Mouse (Mus musculus) layer of hippocampus, adult 2 months (tissue): ENCODE measurements at regions not wholly inside any gene's neighbourhood (a gene's known extent, or its start where the extent isn't known, plus 50 kb on each side); places are given as distances from the start of the nearest gene placed in this dataset.
A peak's percentile ranks its signal among the peaks of the same experiment; 100 is the strongest.

ENCODE experiments used
- DNase-seq, 2 experiments: peaks; one replicate each; pipeline ENCODE4 v3.0.0; 2022; ENCODE audit warnings: low spot score in 2 of 2
- H3K27ac ChIP-seq: fragments of 200-600 bp; 2 replicates; pipeline ENCODE4 v1.8.1; 2022
- H3K4me3 ChIP-seq: fragments of 200-600 bp; 2 replicates; pipeline ENCODE4 v1.8.1; 2022; ENCODE audit warnings: mild to moderate bottlenecking
- CTCF ChIP-seq: fragments of 200-600 bp; conservative IDR thresholded peaks from 2 replicates; pipeline ENCODE4 v1.8.1; 2022; ENCODE audit warnings: antibody characterized with exemption, mild to moderate bottlenecking, moderate library complexity

- no peak for DNase-seq
- Histone ChIP-seq H3K27ac (no peak overlapping the region), H3K4me3 (no peak overlapping the region)
- no peak for TF ChIP-seq CTCF
Measured at GRCm38 (mm10) chr11:24727404-24727803, 649.5 kb downstream of the Bcl11a start.

GRCm38 (mm10) chr11:24731431-24731830 is 653.6 kb downstream of the Bcl11a start:
- no peak for TF ChIP-seq CTCF
- no peak overlapping the region for H3K27ac ChIP-seq
- DNase-seq: no peak
- no peak overlapping the region for H3K4me3 ChIP-seq

GRCm38 (mm10) chr11:24739710-24740255 is 661.9 kb downstream of the Bcl11a start:
- no peak for DNase-seq
- no peak for TF ChIP-seq CTCF
- Histone ChIP-seq H3K27ac (no peak overlapping the region), H3K4me3 (peak overlapping the region; percentile 9; the same call in 1 of the 2 replicates)

- no peak for TF ChIP-seq CTCF
- H3K4me3 ChIP-seq: no peak overlapping the region
- DNase-seq: no peak
- no peak overlapping the region for H3K27ac ChIP-seq
Measured at GRCm38 (mm10) chr11:24740466-24740865, 662.6 kb downstream of the Bcl11a start.

GRCm38 (mm10) chr11:24742561-24742960 is 664.7 kb downstream of the Bcl11a start:
- no peak for TF ChIP-seq CTCF
- Histone ChIP-seq H3K27ac (peak overlapping the region; percentile 65), H3K4me3 (no peak overlapping the region)
- DNase-seq: peak; percentile 23 to 70

- peak; percentile 55 for TF ChIP-seq CTCF
- no peak for DNase-seq
- Histone ChIP-seq H3K27ac (peak overlapping the region; percentile 65; the same call in 1 of the 2 replicates), H3K4me3 (no peak overlapping the region)
Measured at GRCm38 (mm10) chr11:24743439-24743838, 665.6 kb downstream of the Bcl11a start.

- Histone ChIP-seq H3K4me3 (no peak overlapping the region), H3K27ac (no peak overlapping the region)
- no peak for DNase-seq
- TF ChIP-seq CTCF: no peak
Measured at GRCm38 (mm10) chr11:24745841-24746240, 668.0 kb downstream of the Bcl11a start.

GRCm38 (mm10) chr11:24750144-24750779 is 672.4 kb downstream of the Bcl11a start:
- H3K4me3 ChIP-seq: no peak overlapping the region
- H3K27ac ChIP-seq: no peak overlapping the region
- TF ChIP-seq CTCF: no peak
- DNase-seq: no peak

GRCm38 (mm10) chr11:24758130-24758529 is 680.3 kb downstream of the Bcl11a start:
- Histone ChIP-seq H3K27ac (peak overlapping the region; percentile 19; the same call in 1 of the 2 replicates), H3K4me3 (no peak overlapping the region)
- no peak for TF ChIP-seq CTCF
- peak in 1 of 2 experiments; percentile 51 for DNase-seq

- DNase-seq: no peak
- Histone ChIP-seq H3K27ac (no peak overlapping the region), H3K4me3 (no peak overlapping the region)
- TF ChIP-seq CTCF: no peak
Measured at GRCm38 (mm10) chr11:24783470-24783869, 705.6 kb downstream of the Bcl11a start.

GRCm38 (mm10) chr11:24789120-24789519 is 711.3 kb downstream of the Bcl11a start:
- no peak for TF ChIP-seq CTCF
- no peak overlapping the region for H3K27ac ChIP-seq
- DNase-seq: no peak
- H3K4me3 ChIP-seq: no peak overlapping the region

GRCm38 (mm10) chr11:24795510-24796211 is 717.8 kb downstream of the Bcl11a start:
- peak in 1 of 2 experiments; percentile 10 for DNase-seq
- Histone ChIP-seq H3K27ac (no peak overlapping the region), H3K4me3 (no peak overlapping the region)
- no peak for TF ChIP-seq CTCF

- DNase-seq: no peak
- Histone ChIP-seq H3K4me3 (no peak overlapping the region), H3K27ac (no peak overlapping the region)
- TF ChIP-seq CTCF: no peak
Measured at GRCm38 (mm10) chr11:24804623-24805023, 726.8 kb downstream of the Bcl11a start.
